Mouse (Mus musculus) adrenal gland, adult 18-20 months (tissue): ENCODE measurements around the gene Wdr26. TPM values are rescaled to one million over a fixed set of nuclear protein-coding genes. Genes with fewer than 3 reads are reported as not detected.
A peak's percentile ranks its signal among the peaks of the same experiment; 100 is the strongest.

ENCODE experiments used
- DNase-seq, 2 experiments: peaks; one replicate each; pipeline ENCODE4 v3.0.0; 2021 to 2022; ENCODE audit warnings: low spot score in 2 of 2
- total RNA-seq, 2 experiments: library from RNA; stranded (reverse); gene quantifications; 1 replicate in 1 of 2; 2 replicates in 1 of 2; pipeline ENCODE4 v1.2.3; 2021

Wdr26 gene
- total RNA-seq, 2 experiments from 2014 or later, result 117 to 139 TPM

DNA sequence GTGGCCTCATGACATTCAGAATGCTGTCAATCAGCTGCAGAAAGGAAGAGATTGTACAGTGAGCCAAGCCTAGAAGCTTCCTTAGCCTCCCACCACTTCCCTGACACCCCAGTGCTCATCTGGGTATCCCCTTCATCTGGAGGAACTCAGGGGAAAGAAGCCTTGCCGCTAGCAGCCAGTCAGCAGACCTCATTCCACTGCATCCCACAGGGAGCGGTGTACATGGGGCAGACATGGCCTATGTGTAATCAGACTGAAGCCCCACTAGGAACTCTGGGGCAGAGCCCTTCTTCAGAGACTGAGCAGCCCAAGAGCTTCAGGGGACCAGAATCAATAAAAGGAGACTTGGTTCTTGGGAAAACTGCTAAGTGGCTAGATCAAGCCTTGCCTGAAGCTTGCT, 33.3 kb upstream of the Wdr26 start:
- no peak for DNase-seq

DNA sequence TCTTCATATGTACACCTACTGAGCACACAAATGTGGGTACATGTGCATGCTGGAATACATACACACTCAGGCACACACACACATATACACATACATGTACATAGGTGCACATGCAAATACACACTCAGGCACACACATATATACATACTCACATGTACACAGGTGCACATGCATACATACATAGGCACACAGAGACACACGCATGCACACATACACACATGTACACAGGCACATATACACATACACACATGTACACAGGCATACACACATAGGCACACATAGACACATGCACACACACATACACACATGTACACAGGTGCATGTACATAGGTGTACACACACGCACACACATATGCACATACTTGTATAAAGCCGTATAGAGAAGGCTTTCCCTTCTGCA, 29.4 kb upstream of the Wdr26 start:
- DNase-seq, result no peak

DNA sequence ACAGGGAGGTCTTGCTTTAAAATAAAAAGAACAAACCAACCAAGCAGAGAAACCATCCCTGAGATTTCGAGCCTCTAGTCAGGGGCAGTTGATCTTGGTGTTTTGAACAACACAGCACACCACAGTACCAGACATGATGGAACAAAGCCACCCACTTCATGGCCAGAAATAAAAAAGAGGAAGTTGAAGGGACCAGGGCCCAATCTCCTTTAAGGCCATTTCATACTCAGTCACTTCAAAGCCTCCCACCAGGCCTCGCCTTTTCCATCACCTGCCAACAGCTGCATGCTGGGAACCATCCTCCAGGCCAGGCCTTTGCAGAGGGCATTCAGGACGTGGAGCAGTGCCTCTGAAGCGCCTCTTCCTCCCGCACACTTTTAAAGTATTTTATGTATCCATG, 25.5 kb upstream of the Wdr26 start:
- DNase-seq, result no peak

DNA sequence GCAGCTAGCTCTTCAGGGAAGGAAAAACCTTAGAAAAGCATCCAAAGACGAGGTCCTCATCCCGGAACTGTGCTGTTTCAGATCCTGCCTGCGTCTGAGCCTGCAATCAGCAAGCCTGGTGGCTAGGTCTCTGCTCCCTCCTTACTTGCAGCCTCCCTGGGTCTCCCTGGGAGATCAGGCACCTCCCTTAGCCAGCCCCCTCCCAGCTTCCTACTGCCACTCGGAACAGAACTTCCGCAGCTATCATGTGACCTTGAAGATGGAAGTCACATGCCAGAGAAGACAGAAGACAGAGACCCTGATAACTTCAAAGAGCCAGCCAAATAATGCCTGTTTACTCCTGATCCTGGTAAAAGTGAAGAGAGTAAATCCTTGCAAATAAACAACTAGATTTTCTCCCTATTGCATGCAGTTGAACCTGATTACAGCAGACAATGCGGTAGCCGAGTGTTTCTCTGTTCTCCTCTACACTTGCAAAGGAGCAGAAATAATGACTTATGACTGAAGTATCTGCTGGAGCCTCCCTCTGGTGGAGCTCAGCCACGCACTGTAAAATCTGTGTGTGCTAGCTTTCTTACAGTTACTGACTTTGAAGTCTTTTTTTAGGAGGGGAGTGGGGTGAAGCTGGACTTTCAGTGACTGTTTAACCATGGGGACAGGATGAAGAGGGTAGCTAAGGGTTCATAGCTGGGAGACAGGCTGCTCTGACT, 22.7 kb upstream of the Wdr26 start:
- DNase-seq, result no peak

DNA sequence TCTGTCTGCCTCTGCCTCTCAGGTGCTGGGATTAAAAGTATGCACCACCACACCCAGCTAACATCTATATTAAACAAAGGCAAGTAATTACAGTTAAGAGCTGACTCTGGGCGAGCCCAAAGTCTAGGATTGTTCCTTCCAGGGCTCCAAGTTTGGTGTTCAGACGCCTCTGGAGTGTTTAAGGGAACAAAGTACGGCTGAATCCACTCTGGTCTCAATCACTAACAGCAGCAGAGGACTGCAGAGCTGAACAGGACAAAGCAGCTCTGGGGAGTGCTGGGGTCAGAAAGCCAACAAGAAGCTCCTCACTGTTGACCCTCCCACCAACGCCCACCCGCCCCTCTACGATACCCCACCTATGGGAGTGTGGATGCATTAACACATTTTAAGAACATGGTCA, 21.9 kb upstream of the Wdr26 start:
- DNase-seq, result no peak

DNA sequence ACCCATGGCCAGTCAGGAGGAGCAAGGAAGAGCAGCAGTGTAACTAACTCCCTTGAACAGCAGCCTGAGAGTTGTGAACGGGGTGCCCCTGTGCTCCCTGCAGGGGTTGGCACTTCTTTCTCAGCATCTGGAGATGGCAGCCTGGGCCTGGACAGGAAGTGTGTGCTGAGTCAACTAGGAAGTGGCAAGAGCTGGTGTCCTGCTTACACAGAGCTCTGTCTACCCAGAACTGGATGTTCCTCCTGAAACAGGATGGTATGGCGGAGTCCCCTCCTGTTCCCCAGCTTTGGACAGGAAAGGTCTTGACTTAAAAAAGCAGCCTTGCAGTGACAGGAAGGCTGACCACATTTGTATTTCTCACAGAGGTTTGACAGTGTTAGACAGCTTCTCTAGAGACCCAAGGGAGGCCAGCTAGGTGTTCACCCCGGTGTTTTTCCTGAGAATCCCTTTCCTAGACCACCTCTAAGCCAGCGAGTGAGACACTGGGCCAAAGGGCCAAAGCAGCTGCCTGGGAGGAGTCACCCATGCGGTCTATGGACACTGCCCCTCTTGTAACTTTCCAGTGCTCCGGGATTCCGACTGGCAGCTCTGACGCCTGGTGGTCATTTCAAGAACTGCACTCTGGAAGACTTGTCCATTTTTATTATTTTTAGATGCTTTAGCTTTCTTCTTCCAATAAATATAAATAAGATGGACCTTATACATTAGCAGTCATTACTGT, 20.7 kb upstream of the Wdr26 start:
- DNase-seq, result peak; percentile 75 to 78

DNA sequence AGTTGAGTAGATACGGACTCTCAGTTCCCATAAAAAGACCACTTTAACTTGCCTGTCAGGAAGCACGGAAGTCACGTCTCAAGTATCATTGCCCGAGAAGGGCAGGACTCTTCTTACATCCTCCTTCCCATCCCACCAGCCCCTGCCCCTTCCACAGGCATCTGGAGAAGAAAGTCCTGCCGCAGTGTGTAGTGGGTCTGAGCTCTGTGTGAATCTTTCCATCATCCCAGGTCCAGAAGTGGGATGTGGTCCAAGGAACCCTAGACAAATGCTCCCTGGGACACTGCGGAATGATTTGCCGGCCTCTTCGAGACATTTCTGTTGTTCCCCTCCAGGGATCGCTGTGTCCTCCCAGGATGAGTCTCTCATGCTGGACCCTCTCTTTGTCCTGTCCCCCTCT, 20.0 kb upstream of the Wdr26 start:
- no peak for DNase-seq

DNA sequence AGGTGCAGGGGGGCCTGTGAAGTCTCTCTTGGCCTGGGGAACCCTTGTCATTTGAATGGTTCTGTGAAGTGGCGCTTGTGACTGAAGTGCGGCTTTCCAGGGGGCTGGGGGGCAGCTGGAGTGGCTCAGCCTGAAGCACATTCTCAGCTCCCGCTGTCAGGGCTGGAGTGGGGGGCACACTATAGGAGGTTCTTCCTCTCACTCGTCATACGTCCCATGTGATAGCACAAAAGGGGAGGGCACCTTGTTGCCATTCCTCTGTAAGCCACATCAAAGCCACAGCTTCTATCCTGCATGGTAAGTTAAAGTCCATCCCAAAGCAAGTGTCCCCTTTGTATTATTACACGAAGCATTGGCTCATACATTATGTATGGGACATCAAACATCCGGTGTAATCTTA, 19.5 kb upstream of the Wdr26 start:
- no peak for DNase-seq

DNA sequence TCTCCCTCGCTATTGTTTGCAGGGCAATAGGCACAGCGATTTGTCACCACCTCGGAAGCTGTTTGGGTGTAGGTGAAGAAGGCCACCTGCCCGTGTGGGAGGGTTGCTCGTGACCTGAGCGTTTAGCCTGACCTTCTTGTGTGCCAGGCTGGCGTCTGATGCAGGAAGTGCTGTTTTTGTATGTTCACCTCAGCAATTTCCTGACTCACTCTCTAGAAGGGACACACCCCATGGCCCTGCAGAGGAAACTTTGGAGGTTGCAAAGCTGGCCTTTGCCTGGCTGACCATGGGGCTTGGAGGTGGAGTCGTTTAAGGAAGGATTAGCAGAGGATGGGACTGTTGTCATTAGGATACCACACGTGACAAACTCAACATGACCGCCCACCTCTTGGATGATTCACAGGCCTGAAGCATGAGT, 18.9 kb upstream of the Wdr26 start:
- DNase-seq, result no peak

DNA sequence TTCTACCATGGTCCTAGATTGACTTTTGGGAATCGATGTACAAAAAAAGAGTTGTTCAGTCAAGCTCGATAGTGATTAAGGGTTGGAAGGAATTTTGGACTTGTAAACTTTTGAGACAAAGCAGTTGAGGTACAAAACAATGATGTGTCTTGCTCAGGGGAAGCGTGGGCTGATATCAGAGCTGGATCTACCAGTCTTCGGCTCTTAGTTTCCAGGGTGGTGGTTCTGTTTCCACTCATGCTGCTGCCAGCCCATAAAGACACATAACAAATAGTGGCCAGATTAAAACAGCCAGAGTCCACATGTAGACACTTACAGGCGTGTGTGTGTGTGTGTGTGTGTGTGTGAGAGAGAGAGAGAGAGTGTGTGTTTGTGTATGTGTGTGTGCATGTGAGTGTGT, 17.2 kb upstream of the Wdr26 start:
- no peak for DNase-seq

DNA sequence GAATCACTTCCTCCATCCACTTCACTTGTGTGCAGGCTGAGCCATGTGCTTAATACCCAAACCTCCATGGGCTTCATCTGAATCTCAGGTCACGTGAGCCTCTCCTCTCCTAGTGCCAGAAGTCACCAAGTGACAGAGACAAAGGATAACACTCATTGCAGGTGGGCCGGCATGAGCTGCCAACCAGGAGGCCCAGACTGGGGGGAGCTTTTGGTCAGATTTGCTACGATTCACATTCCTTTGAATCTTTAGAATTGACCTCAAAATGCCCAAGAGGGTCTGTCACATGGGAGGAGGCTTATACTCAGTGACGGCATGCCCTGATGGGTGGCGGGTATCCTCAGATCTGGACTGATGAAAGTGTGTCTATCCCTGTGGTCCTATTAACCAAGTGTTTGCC, 16.8 kb upstream of the Wdr26 start:
- DNase-seq, result no peak

DNA sequence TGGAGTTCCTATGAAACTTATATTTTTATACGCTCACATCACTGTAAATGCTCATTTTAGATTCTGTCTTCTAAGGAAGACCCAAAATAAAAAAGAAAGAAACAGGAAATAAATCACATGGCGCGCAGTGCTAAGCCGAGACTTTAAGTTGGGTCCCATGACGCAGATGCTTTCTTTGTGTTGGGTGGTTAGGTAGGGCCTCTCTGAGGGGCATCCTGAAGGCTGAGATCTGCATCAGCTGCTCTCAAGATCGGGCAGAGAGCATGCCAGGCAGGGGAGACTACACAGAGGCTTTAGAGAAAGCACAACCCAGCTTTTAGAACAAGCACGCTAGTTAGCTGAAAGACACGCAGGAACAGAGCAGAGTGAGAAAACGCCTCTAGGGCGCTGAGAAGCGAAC, 16.0 kb upstream of the Wdr26 start:
- DNase-seq, result no peak

DNA sequence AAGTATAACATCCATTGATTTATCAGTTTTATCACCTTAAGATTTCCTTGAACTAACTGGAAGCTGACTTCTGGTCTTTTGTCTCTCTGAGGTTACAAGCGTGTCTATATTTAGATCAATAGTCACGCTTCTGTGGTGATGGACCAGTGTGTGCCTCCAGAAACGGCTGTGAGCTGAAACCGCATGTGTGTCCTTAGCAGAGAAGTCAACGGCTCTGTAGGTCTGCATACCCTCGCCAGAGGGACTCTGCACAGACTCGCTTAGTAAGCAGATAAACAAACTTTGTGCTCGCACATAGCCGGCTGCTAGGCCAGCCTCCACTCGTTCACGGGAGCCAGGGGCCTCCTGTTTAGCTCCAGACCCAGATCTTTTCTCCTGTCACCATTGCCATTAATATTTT, 15.0 kb upstream of the Wdr26 start:
- DNase-seq, result no peak

DNA sequence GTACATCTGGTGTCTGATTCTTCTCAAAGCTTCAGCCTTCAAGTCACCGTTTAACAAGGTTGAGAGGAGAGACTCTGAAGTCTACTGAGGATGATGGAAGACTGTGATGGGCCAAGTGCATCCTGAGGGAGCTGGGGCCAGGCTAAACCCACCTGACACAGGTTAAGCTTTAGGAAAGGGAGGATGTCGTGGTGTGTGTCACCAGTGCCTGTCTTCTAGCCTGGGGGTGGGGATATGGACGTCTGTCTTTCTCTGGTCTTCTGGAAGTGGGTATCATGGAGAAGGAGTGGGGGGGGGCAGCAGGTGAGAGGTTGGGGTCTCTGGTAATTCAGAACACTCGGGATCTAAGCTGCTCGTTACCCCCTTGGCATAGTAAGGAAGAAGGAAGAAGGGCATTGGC, 13.5 kb upstream of the Wdr26 start:
- DNase-seq, result no peak

DNA sequence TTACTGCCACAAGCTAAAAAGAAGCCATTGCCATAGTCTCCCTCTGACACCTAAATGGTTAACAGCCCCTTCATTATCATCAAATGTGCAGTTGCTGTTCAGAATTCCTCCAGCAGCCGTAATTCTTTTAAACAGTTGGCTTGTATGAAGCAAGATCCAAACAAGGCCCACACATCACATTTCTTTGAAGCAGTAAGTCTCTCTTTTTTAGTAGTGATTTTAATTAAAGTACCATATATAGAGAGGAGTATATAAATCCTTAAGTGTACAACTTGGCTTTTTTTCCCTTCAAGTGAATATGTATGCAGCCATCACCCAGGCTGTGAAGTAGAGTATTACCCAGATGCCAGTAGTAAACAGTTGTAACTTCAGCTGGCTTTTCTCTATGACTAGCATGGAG, 10.2 kb upstream of the Wdr26 start:
- no peak for DNase-seq

DNA sequence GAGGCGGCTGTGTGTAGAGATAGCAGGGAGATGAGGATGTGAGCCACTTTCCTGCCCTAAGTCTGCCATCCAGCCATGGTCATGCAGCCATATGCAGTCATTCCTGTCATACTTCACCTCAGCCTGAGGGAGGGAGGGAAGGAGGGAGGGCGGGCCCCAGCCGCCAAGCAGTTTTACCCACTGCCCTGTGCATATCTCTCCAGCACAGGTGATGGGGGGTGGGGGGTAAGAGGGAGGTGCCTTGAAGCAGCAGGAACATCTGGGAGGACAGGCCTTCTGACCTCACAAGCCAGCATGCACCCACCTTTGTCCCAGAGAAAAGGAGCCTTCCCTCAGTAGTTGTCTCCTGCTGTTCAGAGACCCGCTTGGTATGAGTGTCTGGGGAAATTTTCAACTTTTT, 4.5 kb upstream of the Wdr26 start:
- DNase-seq, result no peak

DNA sequence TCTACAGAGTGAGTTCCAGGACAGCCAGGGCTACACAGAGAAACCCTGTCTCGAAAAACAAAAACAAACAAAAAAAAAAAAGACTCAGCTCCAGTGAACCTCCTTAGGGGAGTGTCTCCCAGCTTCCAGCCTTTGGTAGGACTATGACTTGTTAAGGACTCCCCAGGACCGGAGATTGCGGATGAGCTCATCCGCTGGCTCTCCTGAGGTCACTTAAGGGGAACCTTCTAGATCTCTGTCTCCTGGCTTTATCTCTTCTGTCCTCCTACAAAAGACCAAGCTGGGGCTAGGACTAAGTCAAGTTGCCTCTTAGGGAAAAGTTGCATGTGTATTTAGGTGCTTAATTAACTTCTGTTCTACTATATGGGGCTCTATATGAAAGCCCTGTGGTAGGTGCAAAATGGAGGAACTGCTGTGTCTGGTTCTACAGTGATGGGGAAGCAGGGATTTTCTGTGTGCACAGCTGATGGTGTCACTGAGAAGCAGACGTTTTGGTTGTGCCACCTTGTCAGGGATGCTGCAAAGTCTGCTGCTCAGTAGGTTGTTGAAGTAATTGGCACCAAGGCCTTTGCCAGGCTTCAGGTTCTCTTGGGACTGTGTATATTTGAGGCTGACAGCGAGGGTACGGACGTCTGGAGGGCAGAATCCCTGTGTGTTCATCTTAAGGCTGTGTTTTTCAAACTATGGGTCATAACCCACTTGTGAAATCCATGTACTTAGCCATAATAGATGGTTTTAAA, 2.7 kb upstream of the Wdr26 start:
- DNase-seq, result no peak

DNA sequence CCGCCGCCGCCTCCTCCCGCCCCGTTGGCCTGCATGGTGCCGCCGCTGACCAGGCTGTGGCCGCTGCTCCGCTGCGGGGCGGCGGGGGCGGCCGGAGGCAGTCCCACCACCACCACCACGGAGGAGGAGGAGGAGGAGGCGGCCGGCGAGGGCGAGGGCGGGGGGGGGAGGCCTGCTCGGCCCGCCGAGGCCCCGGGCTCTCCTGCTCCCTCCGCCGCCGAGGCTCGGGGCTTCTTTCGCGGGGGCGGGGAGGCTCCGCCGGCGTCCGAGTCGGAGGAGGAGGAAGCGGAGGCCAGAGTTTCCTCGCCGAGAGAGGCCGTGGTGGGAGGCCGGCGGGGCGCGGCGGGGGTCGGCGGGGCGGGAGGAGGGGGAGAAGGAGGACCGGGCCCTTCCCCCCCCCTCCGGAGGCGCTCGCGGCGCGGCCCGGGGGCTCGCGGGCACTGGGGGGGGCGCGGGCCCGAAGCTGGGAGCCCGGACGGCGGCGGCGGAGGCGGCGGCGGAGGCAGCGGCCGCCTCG, 340 bp downstream of the Wdr26 start:
- peak in 1 of 2 experiments; percentile 47 for DNase-seq

DNA sequence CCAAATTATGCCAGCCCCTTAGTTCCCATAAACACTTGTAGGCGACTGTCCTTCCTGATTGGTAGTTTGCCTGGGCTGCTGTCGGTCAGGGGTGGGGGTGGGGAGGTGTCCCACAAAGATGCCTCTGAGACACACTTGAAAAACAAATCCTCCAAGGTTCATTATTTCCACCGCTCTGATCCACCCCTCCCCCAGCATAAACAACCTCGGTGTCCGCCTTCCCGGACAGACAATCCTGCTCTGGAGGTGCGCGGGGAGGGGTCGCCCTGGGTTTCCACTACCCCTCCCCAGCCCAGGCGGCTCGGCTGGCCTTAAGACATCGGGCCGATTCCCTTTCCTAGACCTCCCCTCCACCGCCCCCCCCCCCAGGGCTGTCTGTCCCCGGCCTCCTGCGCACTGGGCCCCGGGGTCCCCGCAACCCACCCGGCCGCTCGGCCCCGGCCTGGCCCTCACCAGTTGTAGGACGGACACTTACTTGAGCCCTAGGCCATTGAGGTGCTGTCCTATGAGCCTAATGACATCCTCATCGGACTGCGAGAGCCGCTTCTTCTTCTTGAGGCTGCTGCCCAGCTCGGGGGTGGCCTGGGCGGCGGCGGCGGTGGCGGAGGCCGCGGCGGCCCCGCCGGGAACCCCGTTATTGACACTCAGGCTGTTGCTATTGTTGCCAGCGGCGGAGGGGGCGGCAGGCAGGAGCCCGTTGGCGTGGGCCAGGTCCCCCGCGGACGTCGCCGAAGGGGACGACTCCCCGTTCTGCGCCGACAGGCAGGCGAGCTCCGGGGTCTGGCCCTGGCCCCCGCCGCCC, 999 bp downstream of the Wdr26 start:
- peak; percentile 48 to 50 for DNase-seq

DNA sequence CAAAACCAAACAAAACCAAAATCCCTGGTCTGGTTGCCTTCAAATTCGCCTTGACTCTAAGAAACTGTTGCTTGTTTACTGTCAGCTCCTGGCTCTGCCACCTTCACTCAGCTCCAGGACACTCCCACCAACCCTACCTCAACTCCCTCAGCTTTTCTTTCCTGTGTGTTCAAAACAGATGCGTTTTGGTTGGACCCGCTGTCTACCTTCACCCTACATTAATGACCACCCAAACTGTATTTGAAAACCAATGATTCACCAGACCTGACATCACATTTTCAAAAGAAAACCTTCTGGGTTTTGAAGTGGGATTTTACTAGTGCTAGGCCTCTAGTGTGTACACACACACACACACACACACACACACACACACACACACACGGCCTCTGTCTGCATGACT, 1.7 kb downstream of the Wdr26 start:
- DNase-seq, result no peak

DNA sequence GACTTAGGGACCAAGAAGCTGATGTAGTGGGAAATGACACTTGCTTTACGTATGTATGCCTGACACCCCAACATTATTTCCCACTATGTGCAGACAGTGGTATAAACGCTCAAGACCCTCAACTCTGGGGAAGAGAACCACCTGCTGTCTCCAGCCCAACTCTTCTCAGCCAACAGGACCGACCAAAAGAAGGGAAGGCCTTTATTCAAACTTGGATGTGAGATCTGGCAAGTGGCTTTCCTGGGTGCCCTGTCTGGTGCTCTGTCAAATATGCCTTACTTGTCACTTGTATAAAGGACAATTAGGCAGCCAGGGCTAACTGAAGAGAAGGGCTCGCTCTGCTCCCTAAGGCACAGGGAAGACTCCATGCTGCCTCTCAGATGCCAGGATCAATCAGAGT, 12.4 kb downstream of the Wdr26 start:
- DNase-seq, result no peak
